Mouse (Mus musculus) thymus, adult 2 months (tissue): Measurements from ENCODE around the gene Cox4i2. TPM values are rescaled to one million over a fixed set of nuclear protein-coding genes. Genes with fewer than 3 reads are reported as not detected.

Experiments
- DNase-seq: peaks from one replicate; pipeline ENCODE4 v3.0.0; 2021
- H3K27ac ChIP-seq: fragments of 200-500 bp; 2 replicates; pipeline ENCODE4 v1.5.1; 2012; ENCODE audit warnings: low read length, control low read depth; ENCODE audit not compliant: control insufficient read depth, insufficient read depth
- H3K27me3 ChIP-seq: fragments of 200-500 bp; 2 replicates; pipeline ENCODE4 v1.6.1; 2012; ENCODE audit warnings: mild to moderate bottlenecking, low read length, moderate library complexity, mixed read lengths; ENCODE audit not compliant: control insufficient read depth, insufficient read depth
- H3K36me3 ChIP-seq: fragments of 200-500 bp; 2 replicates; pipeline ENCODE4 v1.6.1; 2012; ENCODE audit warnings: mild to moderate bottlenecking, low read length, moderate library complexity; ENCODE audit not compliant: control insufficient read depth, insufficient read depth
- H3K4me1 ChIP-seq: fragments of 200-500 bp; replicated peaks from 2 replicates; pipeline ENCODE4 v1.6.1; 2012; ENCODE audit warnings: low read length; ENCODE audit not compliant: control insufficient read depth, insufficient read depth
- H3K4me3 ChIP-seq: fragments of 200-500 bp; 2 replicates; pipeline ENCODE4 v1.5.1; 2012; ENCODE audit warnings: mild to moderate bottlenecking, low read length, control low read depth, moderate library complexity; ENCODE audit not compliant: control insufficient read depth, insufficient read depth
- CTCF ChIP-seq: fragments of 200-500 bp; IDR thresholded peaks from 2 replicates; pipeline ENCODE4 v1.5.1; 2012; ENCODE audit warnings: mild to moderate bottlenecking, control low read depth, low read length, moderate library complexity, borderline replicate concordance; ENCODE audit not compliant: control insufficient read depth, poor library complexity, insufficient read depth; ENCODE audit errors: extremely low read depth
- POLR2A ChIP-seq: fragments of 200-500 bp; IDR thresholded peaks from 2 replicates; pipeline ENCODE4 v1.6.1; 2012; ENCODE audit warnings: mild to moderate bottlenecking, low read length, control low read depth, moderate library complexity; ENCODE audit not compliant: control insufficient read depth, poor library complexity, insufficient read depth; ENCODE audit errors: extremely low read depth
- WGBS: fragments of 180-500 bp; shearing (Covaris S2); methylation state at CpG from one replicate; pipeline ENCODE4 v1.1.7; 2018; 5-methylcytosine and 5-hydroxymethylcytosine counted together
- polyA plus RNA-seq: library from polyadenylated mRNA; depleted of rRNA; stranded (reverse); fragments of >200 nt; gene quantifications from 2 replicates; pipeline ENCODE4 v1.2.3, GENCODE M21; 2012; rRNA removed

Cox4i2 gene
- polyA plus RNA-seq, 1 experiment = 1.9 TPM

GRCm38 (mm10) chr2:152808178-152808577 lies 54.2 kb downstream of the Cox4i2 start:
- Histone ChIP-seq H3K4me3 (no peak overlapping the region), H3K27ac (no peak overlapping the region), H3K4me1 (peaks cover 45% of the 10 kb centered on the region), H3K36me3 (peaks cover 12% of the 10 kb centered on the region), H3K27me3 (no peaks in the 10 kb centered on the region)
- WGBS = 94% methylated on average over 3 of the region's 3 CpGs
- TF ChIP-seq CTCF (no peak), POLR2A (no peak)
- DNase-seq = no peak

DNA sequence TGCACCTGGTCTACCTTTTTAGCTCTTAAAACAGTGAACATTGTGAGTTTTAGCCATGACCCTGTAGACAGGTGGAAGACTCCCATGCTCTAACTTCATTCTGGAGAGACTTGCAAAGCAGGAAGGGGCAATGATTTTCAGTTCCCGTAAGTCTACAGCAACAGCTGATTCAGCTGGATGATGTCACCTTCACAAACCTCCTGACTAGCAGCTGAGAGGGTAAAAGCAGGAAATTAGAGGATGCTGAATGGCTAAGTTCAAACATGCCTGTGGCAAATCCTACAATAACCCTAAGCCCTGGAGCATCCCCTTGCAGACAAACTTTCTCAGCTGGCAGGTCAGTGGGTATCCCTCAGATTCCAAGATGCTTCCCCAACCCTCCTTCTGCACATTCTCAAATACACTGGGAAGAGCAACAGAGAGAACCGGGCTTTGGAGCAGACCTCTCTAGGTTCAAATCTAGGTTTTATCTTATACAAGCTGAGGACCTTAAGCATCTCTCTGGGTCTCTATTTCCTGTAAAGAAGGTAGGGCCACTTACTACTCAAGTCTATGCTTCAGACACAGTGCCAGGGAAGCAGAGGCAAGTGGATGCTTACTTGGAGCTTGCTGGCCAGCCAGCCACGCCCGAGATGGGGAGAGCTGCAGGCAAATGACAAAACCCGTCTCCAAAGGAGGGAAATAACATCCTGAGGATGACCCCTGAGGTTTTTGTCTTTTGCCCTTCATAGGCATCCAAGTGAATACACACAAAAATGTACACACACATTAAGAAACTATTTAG lies 56.4 kb downstream of the Cox4i2 start:
- 83% methylated on average over 5 of the region's 5 CpGs for WGBS
- no peak for TF ChIP-seq CTCF
- no peak for TF ChIP-seq POLR2A
- H3K27me3 ChIP-seq = no peaks in the 10 kb centered on the region
- H3K36me3 ChIP-seq = peaks cover 9% of the 10 kb centered on the region; the same call in 1 of the 2 replicates
- no peak for DNase-seq
- peaks cover 39% of the 10 kb centered on the region for H3K4me1 ChIP-seq
- H3K4me3 ChIP-seq = no peak overlapping the region
- peak overlapping the region; percentile 71 for H3K27ac ChIP-seq

GRCm38 (mm10) chr2:152811336-152812165 lies 57.6 kb downstream of the Cox4i2 start:
- peak overlapping the region; percentile 64 for H3K27ac ChIP-seq
- no peaks in the 10 kb centered on the region for H3K27me3 ChIP-seq
- no peaks in the 10 kb centered on the region for H3K36me3 ChIP-seq
- no peak overlapping the region for H3K4me3 ChIP-seq
- 40% methylated on average over 3 of the region's 3 CpGs for WGBS
- peaks cover 42% of the 10 kb centered on the region for H3K4me1 ChIP-seq
- TF ChIP-seq CTCF (no peak), POLR2A (no peak)
- peak; percentile 7 for DNase-seq

GRCm38 (mm10) chr2:152813232-152813631 lies 59.3 kb downstream of the Cox4i2 start:
- 58% methylated on average over 1 of the region's 1 CpGs for WGBS
- H3K36me3 ChIP-seq = no peaks in the 10 kb centered on the region; the same call in 1 of the 2 replicates
- H3K27me3 ChIP-seq = no peaks in the 10 kb centered on the region
- H3K27ac ChIP-seq = peak overlapping the region; percentile 12; the same call in 1 of the 2 replicates
- DNase-seq = peak; percentile 5
- no peak overlapping the region for H3K4me3 ChIP-seq
- TF ChIP-seq CTCF (no peak), POLR2A (no peak)
- peaks cover 52% of the 10 kb centered on the region for H3K4me1 ChIP-seq

- peak; percentile 2 for DNase-seq
- H3K27me3 ChIP-seq = no peaks in the 10 kb centered on the region
Observed at GRCm38 (mm10) chr2:152814213-152814874, 60.4 kb downstream of the Cox4i2 start.

More at GRCm38 (mm10) chr2:152814213-152814874, 60.4 kb downstream of the Cox4i2 start:
- peak overlapping the region; percentile 46; the same call in 1 of the 2 replicates for H3K27ac ChIP-seq
- peaks cover 58% of the 10 kb centered on the region for H3K4me1 ChIP-seq
- peaks cover 7% of the 10 kb centered on the region for H3K36me3 ChIP-seq
- no peak overlapping the region for H3K4me3 ChIP-seq
- TF ChIP-seq CTCF (no peak), POLR2A (no peak)
- WGBS = 89% methylated on average over 6 of the region's 6 CpGs

Other genes starting within 250 kb of the Cox4i2 start
- not detected in 2 replicates for gene Defb26, start 242.5 kb upstream of the Cox4i2 start, polyA plus RNA-seq
- gene Defb28, start 235.9 kb upstream of the Cox4i2 start, polyA plus RNA-seq = not detected in 2 replicates
- not detected in 2 replicates for gene Defb29, start 214.1 kb upstream of the Cox4i2 start, polyA plus RNA-seq
- not detected in 2 replicates for gene Gm17416, start 184.8 kb upstream of the Cox4i2 start, polyA plus RNA-seq
- not detected in 2 replicates for gene Defb21, start 181.4 kb upstream of the Cox4i2 start, polyA plus RNA-seq
- gene Defb19, start 173.9 kb upstream of the Cox4i2 start, polyA plus RNA-seq = 1.5 and 1.7 TPM in 2 replicates
- gene Defb45, start 154.8 kb upstream of the Cox4i2 start, polyA plus RNA-seq = not detected in 2 replicates
- not detected in 2 replicates for gene Defb36, start 149.8 kb upstream of the Cox4i2 start, polyA plus RNA-seq
- 1.7 and 2.0 TPM in 2 replicates for gene Defb25, start 131.1 kb upstream of the Cox4i2 start, polyA plus RNA-seq
- gene Rem1, start 127.2 kb upstream of the Cox4i2 start, polyA plus RNA-seq = 2.9 and 3.3 TPM in 2 replicates
- gene H13, start 84.7 kb upstream of the Cox4i2 start, polyA plus RNA-seq = 270 and 324 TPM in 2 replicates
- 4.2 and 4.4 TPM in 2 replicates for gene Mcts2, start 67.1 kb upstream of the Cox4i2 start, polyA plus RNA-seq
- gene Id1, start 17.9 kb upstream of the Cox4i2 start, polyA plus RNA-seq = 54.6 and 66.4 TPM in 2 replicates
- gene Bcl2l1, start 77.6 kb downstream of the Cox4i2 start, polyA plus RNA-seq = 205 and 207 TPM in 2 replicates
- 16.1 and 19.1 TPM in 2 replicates for gene Tpx2, start 93.8 kb downstream of the Cox4i2 start, polyA plus RNA-seq
- gene Mylk2, start 157.2 kb downstream of the Cox4i2 start, polyA plus RNA-seq = 0.20 and 0.34 TPM in 2 replicates
- 7.7 and 8.6 TPM in 2 replicates for gene Foxs1, start 179.0 kb downstream of the Cox4i2 start, polyA plus RNA-seq
- 3.8 and 5.7 TPM in 2 replicates for gene Dusp15, start 197.5 kb downstream of the Cox4i2 start, polyA plus RNA-seq
- gene Ttll9, start 208.3 kb downstream of the Cox4i2 start, polyA plus RNA-seq = 2.0 and 2.1 TPM in 2 replicates